Mouse (Mus musculus): ENCODE results near the gene Pccb.

Pccb gene

DNA sequence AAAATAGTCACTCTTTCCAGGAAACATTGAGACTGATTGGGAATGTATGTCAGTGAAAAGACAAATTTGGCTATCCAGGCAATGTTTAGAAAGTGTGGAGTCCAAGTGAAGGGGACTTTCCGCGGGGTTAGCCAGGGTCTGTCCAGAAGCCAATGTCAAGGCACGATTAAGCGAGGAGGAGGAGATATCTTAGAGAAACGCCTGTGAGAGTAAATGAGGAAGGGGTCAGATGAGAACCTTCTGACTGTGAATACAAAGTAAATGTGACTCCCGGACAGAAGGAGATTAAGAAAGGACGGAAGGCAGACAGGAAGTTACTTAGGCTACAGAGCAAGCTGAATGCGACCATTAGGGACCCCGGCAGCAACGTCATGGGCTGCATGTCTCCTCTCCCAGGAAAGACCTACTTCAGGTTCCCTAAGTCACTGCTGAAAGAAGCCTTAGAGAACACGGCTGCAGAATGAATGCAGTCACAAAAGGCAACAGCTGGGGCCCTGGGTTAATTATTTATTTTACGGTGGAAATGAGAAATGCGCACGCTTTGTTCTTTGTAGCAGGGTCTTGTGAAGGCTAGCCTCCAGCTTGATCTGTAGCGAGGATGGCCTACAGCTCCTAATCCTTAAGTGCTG is 11.1 kb upstream of the Pccb start:
- DNase-seq (ENCODE audit: low spot score in 2 of 2): no peak

DNA sequence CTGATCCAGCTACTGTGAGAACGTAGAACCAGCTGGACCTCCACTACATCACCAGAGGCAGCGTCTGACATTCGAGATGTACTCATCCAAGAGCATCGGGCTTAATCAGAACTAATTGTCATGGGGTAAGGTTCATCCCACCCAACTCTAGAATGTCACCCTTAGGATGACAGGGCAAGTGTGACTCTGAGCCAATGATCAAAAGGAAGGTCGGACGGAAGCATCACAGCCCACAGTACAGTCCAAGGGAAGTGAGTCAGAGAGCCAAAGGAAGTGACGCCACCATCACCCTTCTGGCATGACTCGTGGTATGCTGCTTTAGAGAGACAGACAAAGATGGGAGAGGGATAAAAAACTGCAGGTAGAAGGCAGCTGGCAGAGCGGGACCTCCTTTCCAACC is 7.6 kb upstream of the Pccb start:
- DNase-seq (ENCODE audit: low spot score in 2 of 2): no peak

DNA sequence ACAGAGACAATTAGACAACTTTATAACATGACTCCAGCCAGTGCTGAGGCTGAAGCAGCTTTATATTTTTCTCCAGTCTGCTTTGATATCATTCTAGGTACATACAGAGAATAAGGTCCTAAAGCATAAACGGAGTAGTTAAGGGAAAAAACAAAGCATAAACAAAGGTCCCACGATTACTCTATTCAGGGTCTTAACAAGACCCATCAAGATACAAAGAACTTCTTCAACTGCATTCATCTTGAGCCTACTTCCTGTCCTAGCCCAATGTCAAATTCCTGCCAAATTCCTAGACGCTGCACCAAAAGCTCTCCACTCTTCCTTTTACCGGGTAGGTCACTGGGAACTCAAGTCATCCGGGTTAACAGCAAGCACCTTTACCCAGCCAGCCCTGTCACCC is 6.8 kb upstream of the Pccb start:
- DNase-seq (ENCODE audit: low spot score in 2 of 2): no peak

DNA sequence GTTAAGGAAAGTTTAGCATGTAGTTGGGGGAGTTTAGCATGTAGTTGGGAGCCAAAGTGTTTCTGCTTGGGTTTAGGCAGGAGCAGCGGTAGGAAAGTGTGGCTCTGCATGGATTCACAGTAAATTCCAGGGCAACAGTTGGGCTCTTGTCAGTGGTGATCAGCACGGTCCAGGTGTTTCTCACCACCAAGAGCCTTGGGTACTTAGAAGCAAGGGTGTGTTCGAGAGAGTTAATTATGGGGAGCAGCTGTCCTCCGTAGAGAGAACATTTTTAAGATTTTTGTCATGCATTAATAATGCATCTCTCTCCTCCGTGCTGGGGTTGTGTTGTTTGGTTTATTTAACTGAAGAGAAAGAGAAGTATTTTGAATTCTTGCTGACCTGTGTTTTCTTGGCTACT is 3.9 kb upstream of the Pccb start:
- DNase-seq (ENCODE audit: low spot score in 2 of 2): no peak

DNA sequence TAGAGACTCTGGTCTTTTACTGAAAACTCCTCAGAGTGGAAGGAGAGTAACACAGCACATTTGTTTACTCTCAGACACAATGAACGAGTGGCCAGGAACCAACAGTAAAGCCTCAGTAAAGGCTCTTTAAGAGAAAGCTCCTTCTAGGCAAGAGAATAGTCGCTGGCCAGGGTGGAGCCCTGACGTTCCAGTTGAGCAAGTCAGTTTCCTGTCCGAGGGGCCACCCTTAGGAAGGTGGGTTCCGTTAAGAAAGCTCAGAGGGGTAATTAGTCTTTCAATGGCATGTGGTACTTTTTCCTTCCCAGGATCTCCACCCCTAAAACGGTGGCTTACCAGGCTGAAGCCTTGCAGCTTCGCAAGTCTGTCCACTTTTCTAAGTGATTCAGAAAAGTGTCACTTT is 2.7 kb upstream of the Pccb start:
- DNase-seq (ENCODE audit: low spot score in 2 of 2): no peak

DNA sequence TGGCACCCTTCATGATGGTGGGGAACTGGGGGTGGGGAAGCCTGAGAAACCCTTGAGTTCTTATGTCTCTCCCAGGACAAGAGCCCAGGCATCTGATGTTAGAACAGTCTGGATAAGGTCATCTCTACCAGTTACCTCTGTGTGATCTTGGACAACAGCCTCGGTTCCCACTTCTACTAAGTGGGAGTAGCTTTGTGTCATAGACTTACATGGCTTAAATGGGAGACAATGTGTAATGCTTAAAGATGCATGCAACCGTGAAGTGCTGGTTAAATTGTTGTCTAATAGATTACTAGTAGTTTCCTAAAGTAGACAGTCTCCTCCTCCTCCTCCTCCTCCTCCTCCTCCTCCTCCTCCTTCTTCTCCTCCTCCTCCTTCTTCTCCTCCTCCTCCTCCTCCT is 2.2 kb upstream of the Pccb start:
- no peak for DNase-seq (ENCODE audit: low spot score in 2 of 2)

DNA sequence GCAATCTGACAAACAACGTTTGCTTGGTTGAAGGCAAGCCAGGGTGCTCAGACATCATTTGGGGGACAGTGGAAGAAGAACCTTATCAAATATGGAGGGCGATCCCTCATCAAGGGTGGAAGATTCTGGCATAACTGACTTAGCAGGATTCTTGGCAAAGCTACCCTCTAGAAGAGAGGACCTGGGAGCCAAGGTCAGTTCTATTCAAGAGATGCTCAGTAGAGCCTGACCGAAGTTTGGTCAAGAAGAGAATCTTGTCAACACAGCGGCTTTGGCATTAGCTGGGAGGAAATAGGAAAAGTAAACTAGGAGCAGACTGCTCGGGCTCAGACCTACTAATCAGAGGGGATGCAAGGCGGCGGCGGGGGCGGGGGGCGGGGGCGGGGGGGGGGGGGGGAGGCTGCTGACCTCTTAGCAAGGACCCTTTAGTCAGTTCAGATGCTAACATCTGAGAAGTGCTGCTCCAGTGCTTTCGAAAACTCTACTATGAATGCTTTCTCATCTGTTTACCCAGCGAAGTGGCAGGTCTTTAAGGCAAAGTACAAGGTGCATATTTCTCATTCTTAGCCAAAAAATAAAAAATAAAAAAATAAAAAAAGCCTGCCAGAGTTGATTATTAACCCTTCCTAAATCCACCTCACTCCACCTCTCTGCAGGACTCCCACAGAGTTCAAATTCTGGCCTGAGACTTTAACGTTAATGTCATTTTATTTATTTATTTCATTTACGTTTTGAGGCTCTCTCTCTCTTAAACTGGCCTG is 1.3 kb upstream of the Pccb start:
- no peak for DNase-seq (ENCODE audit: low spot score in 2 of 2)

DNA sequence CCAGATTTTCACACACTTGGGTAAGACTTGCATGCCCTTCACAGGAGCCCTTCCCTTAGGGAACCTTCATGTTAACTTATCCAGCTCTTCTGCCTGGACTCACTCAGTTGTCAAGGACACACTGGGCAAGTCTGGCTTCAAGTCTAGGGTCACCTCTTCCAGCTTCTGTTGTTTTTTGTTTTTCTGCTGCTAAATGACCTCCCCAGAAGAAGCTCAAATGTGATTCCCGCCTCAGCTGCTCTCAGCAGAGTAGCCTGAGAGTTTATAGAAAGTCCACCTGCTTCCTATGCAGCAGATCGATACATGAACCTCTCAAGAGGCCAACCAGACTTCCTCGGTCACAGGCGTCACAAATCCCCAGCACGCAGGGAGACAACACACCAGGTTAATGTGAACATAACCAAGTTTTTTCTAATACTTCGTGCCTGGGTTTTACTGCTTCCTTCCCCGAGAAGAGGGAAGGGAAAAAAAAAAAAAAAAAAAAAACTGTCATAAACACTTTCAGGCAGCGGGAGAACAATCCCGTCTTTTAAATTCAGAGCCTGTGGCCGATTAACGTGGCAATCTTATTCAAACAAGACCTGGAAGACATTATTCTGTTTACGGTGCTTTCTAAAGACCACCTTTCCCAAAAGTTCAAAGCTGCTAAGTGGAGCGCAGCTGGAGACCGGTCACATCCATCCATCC is 794 bp downstream of the Pccb start:
- DNase-seq (ENCODE audit: low spot score in 2 of 2): no peak

DNA sequence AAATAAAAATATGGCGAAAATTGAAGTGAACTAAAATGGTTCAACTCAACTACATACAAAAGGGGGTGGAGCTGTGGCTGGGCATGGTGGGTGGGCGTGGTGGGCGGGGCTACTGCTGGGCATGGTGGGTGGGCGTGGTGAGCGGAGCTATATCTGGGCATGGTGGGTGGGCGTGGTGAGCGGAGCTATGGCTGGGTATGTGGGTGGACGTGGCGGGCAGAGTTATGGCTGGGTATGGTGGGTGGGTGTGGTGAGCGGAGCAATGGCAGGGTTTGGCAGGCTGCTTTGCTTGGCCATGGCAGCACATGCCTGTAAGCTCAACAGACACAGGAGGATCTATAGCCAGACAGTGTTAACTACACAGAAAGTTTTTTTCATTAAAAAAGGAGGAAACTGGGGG is 15.9 kb downstream of the Pccb start:
- no peak for DNase-seq (ENCODE audit: low spot score in 2 of 2)

DNA sequence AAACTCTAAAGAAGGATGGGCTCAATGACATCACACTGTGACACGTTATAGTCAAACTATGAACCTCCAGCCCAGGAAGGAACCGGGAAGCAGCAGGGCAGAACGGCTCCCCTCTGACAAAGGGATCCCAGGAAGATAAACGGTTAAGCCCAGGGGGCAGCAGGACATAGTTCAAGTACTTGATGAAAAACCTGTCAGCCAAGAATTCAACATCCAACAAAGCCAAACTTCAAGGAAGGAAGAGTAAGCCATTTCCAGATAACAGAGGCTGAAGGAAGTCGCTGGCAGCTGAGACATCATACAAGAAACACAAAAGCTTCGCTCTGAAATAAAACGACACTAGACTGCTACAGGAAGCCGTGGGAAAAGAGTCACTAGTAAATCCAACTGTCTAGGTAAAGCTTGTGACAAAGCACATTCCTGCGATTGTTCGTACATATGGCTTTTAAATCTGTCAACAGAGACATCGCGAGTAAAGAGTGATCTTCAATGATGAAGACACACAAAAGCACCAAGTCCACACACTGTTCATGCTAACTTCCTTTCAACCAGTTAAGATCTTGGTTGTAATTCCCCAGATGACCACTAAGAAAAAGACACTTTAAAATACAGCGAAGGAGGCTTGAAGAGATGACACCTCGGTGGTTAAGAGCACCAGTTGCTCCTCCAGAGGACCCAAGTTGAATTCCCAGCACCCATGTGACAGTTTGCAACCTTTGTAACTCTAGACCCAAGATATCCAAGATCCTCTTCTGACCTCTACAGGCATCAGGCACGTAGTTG is 16.8 kb downstream of the Pccb start:
- no peak for DNase-seq (ENCODE audit: low spot score in 2 of 2)

DNA sequence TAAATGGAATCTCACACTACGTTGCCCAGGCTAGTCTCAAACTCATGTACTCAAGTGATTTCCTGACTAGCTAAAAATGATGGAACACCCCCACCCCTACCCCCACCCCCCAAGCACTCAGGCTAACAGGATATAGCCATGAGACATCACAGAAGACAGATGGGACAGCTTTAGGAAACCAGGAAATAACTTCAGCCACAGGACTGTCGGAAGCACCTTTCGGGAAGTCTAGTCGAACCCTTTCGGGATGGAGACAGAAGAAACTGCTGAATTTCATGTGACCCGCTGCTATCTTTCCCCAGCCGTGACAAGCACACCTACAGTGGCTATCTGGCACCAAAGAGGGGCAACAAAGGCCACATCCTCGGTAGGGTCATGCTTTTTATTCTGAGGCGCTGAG is 19.4 kb downstream of the Pccb start:
- no peak for DNase-seq (ENCODE audit: low spot score in 2 of 2)

DNA sequence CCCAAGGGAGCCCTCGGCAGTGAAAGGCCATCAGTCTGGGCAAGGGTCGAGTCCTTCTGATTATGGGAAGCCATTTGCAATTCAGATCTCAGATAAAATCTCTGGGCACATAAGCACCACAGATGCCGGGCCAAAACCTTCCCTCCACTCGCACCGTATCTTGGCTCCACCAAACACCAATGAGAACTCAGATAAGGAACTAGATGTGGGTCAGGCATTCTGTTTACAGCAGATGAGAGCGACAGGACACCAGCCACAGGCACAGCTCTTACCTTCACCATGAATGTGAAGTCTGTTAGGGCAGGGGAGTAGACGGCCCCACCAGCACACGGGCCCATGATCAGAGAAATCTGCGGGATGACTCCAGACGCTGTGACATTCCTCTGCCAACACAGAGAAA is 22.3 kb downstream of the Pccb start:
- no peak for DNase-seq (ENCODE audit: low spot score in 2 of 2)

DNA sequence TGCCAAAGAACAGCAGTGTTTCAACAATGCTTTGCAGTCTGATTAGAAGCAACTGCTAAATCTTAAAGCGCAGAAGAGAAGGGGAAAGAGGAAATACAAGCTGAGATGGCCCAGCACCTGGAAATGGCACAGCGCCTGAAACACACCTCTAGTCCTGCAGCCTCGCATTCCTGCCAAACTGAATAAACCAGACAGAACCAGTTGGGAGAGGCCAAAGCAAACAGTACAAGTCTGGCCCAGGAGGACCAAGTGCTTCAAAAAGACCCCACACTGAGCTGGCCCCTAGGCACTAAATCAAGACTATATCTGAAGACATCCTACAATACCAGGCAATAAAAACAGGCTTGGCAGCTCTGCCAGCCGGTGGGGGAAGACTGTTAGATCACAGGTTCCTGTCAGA is 28.8 kb downstream of the Pccb start:
- DNase-seq (ENCODE audit: low spot score in 2 of 2): no peak

DNA sequence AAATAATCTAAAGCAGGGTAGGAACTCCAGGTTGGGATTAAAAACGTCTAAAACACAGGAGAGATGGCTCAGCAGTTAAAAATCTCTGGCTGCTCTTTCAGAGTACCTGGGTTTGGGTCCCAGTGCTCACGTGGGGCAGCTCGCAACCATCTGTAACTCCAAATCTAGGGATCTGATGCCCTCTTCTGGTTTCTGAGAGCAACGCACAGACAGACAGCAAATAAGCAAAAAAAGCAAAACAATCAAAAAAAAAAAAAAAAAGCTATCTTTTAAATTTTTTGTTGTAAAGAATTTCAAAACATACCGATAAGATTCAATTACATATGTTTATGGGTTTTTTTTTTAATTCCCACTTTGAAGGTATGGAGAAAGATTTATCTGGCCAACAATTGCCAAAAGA is 31.4 kb downstream of the Pccb start:
- no peak for DNase-seq (ENCODE audit: low spot score in 2 of 2)

DNA sequence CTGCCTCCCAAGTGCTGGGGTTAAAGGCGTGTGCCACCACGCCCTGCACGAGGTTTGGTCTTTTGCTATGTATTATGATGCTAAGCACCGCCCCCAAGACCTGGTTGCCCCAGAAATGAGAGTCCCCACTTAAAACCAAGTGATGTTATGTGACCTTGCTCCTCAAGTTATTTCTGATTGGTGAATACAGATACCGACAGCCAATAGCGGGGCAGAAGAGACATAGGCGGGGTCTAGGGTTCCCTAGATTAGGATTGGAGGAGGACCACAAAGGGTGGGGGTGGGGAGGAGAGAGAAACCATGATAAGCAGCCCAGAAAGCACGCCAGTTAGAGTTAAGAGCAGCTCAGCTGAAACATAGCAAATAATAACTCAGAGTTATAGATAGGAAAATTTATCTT is 31.9 kb downstream of the Pccb start:
- no peak for DNase-seq (ENCODE audit: low spot score in 2 of 2)

DNA sequence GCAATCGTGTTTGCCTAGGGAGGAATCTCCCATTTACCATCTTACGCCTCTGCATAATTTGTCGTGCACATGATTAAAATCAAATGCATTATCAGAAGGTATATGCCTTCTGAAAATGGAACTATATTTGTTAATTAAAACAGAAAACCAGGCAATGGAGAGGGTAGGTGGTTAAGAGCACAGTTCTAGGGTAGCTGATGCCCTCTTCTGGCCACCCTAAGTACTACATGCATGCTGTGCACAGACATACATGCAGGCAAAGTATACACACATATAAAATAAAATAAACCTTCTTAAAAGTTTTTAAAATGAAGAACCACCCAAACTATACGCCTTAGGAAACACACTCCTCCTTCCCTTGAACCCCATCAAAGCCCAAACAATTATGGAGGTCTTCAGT is 32.6 kb downstream of the Pccb start:
- DNase-seq (ENCODE audit: low spot score in 2 of 2): peak in 1 of 2 experiments; percentile 18

DNA sequence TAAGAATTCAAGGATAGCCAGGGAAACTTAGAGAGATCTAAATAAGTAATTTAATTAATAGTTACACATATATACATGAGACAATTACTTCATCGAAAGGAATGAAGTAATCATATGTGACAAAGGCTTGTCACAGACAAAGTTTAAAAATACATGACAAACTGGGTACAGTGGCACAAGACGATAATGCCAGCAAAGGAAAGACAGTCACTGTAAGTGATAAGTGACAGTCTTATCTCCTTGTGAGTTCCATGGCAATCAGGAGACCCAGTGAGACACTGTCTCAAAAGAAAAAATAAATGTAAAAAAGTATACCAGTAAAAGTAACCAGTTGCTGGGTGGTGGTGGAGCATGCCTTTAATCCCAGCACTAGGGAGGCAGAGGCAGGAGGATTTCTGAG is 37.6 kb downstream of the Pccb start:
- DNase-seq (ENCODE audit: low spot score in 2 of 2): no peak

DNA sequence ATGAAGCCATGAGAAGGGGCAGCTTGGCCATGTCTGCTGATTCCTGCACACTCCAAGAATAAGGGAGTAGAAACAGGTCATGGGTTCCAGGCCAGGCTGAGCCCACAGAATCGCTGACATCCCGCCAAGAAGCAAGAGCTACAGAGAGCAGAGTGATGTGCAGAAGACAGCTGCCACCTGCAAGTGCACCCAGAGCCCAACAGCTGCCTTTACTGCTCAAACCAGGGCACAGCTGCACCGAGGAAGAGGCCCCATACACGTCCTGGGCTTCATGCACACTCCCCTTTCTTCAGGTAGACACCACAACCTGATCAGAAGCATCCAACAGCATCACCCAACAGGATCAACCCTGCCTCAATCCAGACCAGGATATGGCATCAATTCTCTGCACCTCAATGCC is 40.8 kb downstream of the Pccb start:
- DNase-seq (ENCODE audit: low spot score in 2 of 2): no peak

DNA sequence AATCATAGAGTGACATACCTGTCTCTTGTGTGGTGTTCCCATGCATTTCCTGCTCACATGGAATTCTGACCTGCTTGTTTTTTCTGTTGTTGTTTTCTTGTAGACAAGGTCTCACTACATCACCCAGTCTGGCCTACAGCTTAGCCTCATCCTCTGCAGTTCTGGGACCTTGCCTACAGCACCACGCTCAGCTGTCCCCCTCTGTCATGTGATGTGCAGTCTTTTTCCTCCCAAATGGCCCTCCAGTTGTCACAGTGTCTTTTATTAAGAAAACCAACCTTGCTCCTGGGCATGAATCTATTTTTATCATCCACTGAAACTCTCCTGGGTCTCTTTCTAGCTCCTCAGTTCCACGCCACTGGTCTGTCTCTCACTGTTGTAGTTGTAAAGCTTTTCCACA is 42.5 kb downstream of the Pccb start:
- no peak for DNase-seq (ENCODE audit: low spot score in 2 of 2)

DNA sequence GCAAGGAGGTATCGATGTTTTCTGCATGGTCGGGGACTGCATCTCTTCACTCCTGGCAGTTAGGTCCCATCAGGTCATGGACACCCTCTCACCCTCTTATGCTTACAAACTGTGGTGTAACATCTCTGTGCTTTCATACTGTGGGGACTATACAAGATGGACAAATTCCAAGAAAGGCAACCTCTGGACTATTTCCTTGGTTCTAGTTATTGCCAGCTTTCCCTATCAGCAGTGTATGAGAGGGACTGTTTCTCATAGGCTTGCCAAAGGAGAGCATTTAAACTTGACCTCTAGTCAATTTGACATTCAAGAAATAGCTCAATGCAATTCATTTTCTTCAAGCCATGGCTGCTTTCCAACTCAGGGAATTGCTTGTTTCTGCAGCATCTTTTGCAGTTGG is 43.4 kb downstream of the Pccb start:
- no peak for DNase-seq (ENCODE audit: low spot score in 2 of 2)

DNA sequence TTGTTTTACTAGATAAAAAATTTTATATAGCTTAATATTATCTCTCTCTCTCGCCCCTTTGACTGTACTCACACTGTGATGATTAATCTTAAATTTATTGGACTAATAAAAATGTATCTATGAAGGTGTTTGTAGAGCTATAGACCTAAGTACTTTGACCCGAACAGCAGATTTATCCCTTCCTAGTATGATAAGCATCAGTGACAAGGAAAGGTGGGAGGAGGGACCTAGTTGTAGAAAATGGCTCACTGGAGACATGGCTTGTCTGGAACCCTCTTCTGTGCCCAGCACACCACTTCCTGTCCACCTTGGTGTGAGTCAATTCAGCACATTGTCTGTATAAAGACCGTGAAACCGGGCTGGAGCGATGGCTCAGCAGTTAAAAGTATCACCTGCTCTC is 44.1 kb downstream of the Pccb start:
- DNase-seq (ENCODE audit: low spot score in 2 of 2): no peak

DNA sequence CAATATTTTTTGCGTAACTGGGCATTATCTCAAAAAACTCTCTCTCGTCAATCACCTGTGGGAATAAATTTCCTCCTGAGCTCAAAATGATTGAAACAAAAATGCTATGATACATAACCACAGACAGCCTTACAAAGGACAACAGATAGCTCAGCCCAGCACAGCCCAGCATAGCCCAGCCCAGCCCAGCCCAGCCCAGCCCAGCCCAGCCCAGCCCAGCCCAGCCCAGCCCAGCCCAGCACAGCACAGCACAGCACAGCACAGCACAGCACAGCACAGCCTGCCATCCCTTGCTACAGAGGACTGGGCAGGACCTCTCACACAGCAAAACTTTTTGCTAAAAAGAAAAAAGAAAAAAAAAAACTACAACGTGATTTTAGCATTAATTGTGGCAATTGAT is 46.8 kb downstream of the Pccb start:
- no peak for DNase-seq (ENCODE audit: low spot score in 2 of 2)

DNA sequence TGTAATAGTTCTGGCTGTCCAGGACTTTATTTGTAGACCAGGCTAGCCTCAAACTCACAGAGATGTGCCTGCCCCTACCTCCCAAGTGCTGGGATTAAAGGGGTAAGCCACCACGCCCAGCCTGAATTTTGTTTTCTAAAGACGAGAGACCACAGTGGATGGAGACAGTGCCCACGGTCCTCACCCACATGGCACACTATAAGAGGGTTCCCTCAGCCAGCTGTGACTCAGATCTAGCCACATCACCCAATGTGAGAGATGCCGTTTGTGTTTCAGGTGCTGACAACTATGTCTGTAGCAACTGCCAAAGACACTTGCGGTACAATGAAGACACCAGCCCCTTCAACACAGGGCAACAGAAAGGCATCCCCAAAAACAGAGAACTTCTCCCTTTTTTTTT is 47.7 kb downstream of the Pccb start:
- DNase-seq (ENCODE audit: low spot score in 2 of 2): no peak
